Mouse (Mus musculus) adrenal gland, postnatal 36 days (tissue): ENCODE results near the gene Them7. TPM values are rescaled to one million over a fixed set of nuclear protein-coding genes. Genes with fewer than 3 reads are reported as not detected.

ENCODE experiments used
- DNase-seq, 2 experiments: peaks; one replicate each; pipeline ENCODE4 v3.0.0; 2021; ENCODE audit warnings: mixed read lengths in 1 of 2
- long read RNA-seq, 2 experiments: library from polyadenylated mRNA; stranded (forward); transcript quantifications; one replicate each; pipeline ENCODE4 v2.0.0; 2021; ENCODE audit warnings: borderline sequencing depth in 2 of 2
- total RNA-seq, 2 experiments: library from RNA; stranded (reverse); gene quantifications; 2 replicates each; pipeline ENCODE4 v1.2.3; 2021

The Them7 gene
- total RNA-seq = under 1 TPM; 0.43 to 0.66 TPM
- long read RNA-seq, experiment 1, partial matches to known transcripts = 1 of 1 reads
- long read RNA-seq, experiment 1, other reads (novel, unspliced or antisense) = 0 of 1 reads
- long read RNA-seq, experiment 2 = 0 reads

DNA sequence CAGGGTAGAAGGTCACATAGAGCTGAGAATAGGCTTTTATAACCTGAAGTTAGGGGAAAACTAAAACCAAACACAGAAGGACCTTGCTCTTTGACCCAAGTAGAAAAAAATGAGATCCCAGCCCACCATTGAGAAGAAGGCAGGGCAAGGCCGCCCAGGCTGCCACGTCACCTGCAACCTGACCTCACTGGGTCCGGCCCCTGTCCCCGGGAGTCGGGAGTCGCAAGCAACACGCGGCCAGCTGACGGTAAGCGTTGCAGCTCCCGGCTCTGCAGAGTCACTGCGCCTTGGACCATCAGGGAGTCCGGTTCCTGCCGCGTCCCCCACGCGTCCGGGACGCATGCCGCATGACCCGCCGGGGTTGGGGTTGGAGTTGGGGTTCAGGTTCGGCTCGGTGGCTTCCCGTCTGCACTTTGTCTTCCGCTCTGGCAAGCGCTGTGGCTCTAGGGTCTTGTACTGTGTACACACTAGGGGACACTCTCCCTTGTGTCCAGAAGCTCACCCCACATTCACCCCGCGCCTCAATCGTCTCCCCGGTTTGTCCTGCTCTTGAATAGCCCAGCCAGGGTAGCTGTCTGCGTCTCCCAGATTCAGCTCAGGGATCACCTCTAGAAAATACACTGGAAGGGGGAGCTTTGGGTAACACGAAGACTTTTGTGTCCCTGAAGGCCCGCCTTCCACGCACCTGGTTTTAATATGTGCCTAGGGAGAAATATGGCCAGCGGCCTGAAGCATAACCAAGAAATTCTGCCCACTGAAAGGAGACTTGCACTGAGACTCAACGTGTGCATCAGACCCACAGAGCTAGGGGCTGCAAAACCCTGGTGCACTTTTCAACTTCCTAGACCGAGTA is at the start of gene Them7:
TSS of gene Them7 (plus strand) at position 187 of the 853 bp plus-strand sequence.
- peak; percentile 74 to 79 for DNase-seq

DNA sequence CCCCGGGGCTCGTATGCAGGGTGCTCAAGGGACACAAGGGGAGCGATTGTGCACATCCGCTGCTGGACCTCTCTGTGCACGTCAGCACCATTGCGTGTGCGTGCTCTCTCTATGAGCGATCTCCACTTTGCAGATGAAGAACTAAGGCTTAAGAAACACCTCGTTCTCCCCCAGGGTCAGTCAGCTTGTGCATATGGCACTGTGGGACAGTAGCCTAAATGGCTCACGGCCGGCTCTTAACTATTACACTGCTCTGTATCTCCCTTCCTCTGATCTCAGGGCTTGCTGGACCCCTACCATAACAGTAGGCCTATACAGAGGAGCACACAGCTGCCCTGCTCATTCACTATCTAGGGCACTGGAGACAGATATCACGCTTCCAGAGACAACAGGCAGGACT is 45.2 kb upstream of the Them7 start:
- DNase-seq = no peak

DNA sequence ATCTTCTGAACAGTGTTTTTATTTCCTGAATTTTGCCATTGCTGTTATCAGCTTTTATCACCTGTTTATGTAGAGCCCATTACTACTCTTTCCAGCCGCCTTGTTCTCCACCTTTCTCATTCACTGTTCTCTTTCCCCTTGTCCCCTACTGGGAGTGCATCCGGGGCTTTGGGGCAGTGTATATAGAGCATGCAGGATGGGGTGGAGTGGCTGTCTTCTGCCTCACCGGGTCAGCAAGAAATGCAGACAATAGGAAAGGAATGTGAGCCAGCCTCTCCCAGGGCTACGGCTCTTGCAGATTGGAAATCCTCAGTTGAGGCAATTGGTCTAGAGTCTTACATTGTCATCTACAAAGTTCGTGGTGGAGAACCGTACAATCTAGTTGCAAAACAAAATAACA is 41.6 kb upstream of the Them7 start:
- no peak for DNase-seq

DNA sequence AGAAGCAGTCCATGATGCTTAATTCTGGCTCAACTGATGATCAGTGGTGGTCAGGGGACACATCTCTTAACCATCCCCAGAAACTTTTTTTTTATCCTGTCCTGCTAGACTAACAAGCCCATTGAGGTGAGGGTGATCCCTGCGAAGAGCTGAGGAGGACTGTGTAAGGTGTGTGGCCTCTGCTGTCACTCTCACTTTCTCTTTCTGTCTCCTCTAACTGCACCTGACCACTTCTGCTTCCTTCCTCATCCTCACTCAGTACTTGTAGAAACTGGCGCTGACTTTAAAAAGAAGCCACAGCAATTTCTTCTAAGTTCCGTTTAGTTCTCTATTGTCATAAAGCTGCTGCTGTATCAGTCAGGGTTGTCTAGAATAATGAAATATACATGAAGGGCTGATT is 39.0 kb upstream of the Them7 start:
- DNase-seq = no peak

DNA sequence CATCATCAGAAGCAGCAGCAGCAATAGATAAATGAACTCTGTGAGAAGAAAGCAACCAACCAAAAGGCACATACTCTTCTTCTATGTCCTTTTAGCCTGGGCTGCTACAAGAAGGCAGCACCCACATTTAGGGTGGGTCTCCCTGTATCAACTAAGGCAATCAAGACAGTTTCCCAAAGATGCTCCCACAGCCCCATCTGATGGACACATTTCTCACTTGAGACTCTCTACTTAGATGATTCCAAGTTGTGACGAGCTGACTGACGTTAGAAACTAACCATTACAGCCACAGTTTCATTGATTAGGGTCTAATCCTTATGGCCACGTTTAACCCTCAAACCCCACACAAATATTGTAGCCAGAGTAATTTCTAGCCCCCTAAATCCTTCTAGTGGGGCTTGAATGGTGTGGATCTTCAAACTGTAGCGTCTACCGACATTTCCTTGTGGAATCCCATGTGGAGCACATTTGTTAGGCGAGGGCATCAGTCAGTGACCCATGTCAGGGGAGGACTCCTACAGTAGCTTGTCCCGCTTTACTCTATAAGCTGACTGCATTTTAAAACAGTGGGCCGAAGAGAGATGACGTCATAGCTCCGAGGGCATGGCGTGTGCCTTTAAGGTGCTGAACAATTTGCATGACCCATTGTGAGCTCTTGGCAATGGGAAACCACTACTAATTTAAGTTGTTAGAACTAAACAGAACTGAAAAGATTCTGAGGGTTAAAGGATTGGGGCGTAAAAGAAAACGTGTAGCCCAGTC is 38.2 kb upstream of the Them7 start:
- no peak for DNase-seq

DNA sequence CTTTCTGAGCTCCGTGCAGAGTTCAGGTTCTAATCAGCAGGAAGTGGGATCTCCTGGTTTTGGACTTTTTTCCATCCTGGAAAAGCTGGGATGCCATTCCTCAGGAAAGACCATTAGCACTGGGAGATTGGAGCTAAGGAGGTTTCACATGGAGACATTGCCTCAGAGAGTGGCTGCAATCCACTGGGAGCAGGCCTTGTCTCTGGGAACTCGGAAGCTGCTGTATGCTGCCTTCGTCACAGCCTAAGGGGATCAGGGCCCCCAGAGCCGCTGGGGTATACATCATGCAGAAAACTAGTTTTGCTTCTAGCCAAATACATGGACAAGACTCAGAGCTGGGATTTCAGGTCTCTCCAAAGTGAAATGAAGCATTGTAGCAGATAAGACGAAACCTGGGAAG is 37.5 kb upstream of the Them7 start:
- no peak for DNase-seq

DNA sequence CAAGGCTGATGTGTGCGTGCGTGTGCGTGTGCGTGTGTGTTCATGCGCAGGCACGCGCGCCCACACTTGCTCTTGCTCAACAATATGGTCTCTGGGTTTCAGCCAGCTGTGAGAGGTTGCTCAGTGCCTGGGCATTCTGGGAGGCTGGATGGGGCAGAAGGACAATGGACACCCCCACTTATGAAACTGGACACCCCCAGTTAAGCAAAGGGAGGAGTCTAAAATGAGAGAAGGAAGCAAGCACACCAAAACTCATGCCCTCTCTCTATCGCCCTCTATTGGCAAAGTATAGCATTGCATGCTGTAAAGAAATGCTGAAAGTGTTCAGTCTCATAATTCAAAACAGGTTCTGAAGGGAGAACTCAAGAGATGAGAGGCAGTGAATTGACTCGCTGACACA is 35.9 kb upstream of the Them7 start:
- DNase-seq = no peak

DNA sequence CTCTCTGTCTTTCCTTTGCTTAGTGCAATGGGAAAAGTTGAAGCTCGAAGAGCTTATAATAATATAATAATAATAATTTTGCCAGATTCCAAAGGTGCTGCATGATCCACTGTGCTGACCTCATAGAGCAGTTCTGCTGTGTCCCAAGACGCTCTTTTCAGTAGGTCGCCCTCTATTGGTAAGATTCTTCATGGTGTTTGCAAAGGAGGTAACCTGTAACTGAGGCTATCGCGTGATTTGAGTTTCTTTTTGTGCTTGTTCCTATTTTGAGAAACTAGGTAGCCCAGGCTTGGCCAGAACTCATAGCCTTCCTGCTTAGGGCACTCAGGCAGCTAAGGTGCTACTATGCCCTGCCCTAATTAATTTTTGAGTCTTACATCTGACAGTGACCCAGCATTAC is 34.8 kb upstream of the Them7 start:
- peak in 1 of 2 experiments; percentile 32 for DNase-seq

DNA sequence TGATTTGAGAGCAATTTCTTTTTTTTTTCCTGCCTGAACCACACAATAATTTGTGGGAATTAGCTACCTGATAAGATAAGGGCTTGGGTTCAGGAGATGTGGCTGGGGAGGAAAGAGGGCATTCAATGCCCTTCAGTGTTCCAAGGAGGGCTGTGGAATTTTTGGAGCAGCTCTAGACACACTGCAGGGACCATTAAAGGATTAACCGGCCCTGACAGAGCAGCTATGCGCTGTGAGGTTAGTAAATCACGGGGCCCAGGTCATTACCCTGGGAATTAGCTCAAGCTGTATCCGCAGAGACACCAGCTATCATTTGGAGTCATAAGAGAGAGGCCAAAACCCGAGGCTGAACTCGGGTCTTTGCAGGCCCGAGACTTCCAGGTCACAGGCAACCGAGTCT is 24.0 kb upstream of the Them7 start:
- DNase-seq = no peak

DNA sequence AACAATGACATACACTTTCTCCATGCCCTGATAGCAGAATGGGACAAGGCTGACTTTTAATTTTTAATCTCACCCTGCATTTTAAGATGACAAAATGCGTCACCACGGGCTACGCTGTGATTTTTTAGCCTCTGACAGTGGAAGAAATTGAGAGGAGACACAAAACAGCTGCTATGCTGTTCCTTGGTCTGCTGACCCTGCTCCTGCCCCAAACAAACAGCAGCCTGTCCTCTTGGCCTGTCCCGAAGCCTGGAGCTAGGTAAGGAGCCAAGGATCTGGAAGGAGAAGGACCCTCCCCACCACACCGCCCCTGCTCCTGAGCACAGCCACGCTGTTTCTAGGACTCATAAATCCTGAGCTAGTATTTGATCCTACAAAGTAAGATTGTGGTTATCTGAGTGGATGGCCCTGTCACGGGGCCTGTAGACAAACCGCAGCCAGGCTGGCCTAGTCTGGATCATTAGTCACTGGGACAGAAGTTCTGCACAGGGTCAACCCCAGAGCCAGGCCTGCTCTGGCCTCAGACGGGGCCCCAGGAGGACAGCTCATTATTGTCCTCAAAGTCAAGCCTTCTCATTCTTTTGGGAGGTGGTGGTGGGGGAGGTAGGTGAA is 17.5 kb upstream of the Them7 start:
- DNase-seq = peak; percentile 41 to 46

DNA sequence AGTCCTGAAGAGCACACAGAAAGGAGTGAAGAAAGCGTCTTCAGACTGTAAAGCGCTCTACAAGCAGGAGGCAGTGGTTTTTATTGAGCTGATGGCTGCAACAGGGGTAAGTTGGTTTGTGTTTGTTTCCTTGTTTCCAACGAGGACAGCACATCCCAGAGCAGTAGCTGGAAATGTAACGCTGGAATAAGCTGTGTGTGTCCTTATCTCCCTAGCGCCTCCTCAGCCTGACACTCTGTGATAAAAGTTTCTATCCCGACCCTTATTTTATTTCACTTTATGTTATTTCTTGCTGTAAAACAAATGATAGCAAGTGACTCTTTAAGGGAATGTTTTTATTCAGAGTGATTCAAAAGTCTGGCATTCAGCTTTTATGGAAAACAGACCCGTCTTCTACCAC is 11.3 kb upstream of the Them7 start:
- DNase-seq = no peak

DNA sequence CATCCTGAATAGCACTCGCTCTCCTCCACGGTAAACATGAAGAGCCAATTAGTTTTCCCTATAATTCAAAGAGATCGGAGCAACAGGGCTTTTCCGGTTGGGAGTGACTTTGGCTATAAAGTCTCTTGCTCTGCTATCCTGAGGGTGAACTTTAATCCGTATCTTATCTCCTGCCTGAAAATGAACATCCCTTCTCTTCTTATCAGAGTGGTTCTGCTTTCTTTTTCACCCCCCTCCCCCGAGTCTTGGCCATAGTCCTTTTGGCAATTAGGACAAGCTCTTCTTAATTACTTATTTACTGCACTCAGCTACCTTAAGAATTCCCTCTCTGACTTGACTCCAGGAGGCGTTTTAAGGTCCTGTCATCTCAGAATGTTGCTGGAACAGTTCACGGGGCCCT is 8.2 kb upstream of the Them7 start:
- DNase-seq = no peak

DNA sequence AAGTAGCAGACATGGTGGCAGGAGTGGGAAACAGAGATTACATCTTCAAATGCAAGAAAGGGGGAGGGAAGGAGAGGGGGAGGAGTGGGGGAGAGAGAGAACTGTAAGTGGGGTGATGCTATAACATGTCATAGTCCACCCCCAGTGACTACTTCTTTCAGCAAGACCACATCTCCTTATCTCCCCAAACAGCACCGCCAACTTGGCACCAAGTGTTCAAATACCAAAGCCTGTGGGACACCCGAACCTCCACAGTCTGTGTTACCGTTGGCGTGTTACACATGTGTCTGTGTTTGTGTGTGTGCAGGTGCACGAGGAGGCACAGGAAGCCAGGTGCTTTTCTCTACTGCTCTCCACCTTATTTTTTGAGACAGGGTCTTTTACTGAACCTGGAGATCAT is 4.9 kb upstream of the Them7 start:
- DNase-seq = no peak

DNA sequence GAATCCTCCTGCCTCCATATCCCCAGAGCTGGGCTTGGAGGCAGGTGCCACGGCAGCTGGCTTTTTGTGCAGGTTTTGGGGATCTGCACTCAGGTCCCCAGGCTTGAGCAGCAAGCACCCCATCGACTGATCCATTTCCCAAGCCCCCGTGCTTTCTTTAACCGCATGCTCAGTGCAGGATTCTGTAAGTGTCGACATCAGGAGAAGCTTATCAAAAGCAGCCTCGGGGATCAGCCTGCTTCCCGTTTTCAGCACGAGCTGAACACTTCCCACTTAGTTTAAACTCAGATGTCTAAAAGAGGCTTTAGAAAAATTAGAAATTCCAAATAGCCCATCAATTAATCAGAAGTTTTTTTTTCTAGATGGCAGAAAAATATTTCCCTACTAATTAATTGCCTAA is 4.5 kb upstream of the Them7 start:
- no peak for DNase-seq

DNA sequence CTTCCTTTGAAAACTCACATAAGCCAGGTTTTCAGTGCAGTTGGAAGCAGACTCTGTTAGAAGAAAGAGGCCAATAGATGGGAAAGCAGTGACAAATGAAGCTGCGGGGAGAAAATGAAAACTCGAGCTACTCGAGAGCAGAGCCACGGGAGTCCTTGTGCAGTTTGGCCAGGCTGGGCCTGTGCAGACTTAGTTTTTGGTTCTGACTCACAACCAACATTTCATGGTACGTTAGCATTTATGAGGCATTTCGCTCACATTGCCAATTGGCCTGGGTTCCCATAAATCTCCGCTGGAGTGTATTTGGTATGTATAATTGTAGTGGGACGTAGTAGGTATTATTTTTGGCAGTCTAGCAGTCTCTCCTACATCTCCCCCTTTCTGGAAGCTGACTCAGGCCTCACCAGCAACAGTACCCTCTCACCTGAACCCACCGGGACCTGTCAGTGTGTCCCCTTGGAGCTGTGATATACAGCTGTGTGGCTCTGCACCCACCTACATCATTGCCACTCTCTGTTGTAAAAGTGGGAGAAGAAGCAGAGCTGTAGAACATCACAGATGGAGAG is 3.3 kb upstream of the Them7 start:
- no peak for DNase-seq

DNA sequence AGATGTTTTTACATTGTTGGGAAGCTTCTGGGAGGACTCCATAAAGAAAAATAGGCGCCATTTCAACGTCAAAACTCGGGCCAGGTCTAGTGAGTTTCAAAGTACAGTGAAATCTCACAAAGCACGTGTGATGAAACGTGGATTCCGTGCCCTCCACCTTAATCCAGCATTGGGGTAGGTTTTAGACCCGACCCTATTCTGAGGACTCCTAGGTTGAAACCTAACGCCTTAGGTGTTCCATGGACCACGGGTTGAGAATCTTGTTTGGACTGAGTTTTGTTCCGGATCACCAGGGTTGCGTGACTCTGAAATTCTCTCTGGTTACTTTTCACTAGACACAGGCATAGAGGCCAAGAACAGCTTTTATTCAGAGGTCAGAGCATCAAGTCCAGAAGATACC is 514 bp upstream of the Them7 start:
- no peak for DNase-seq

DNA sequence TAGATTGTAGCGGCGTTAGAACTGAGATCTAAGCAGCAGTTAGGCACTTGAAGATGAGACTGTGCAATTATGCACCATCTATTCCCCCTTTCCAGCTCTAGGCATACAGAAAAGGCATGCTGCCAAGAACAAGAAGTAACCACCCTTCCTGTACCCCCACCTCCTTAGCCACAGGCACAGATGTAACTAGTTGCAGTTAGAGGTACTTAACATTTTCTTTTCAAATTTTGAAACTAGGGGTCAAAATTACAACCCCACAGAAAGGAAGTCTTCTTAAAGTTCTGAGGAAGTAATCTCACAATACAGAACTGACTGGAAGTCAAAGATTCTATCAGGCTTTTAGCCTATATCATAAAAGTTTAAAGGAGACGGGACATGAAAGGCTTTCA is 861 bp downstream of the Them7 start:
- DNase-seq = no peak

DNA sequence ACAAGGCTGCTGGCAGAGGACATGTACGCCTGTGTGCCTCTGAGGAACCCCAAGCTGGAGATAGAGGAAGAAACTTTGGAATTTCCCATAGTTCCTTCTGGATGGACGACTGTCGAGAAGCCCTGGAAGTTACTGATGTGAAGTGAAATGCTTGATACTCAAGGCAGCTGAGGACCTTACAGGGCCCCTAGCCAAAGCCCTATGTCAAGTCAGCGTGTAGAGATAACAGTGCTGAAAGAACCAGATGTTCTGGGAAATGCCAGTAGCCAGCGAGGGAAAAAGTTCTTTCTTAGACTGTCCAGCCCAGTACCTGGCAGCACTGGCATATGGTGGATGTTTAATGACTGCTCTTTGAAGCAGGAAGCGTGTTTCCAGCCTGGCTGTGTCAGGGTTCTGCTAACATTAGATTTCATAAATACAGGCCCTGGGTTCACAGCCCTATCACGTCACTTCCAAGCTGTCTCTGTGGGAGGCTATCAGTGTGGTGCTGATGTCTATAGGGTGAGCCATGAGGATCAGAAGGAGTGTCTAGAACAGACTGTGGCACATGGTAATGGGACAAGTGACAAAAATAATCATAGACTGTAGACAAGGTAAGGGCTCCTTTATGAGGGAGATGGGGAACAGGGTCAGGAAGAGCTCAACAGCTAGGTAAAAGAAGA is 2.3 kb downstream of the Them7 start:
- DNase-seq = no peak

DNA sequence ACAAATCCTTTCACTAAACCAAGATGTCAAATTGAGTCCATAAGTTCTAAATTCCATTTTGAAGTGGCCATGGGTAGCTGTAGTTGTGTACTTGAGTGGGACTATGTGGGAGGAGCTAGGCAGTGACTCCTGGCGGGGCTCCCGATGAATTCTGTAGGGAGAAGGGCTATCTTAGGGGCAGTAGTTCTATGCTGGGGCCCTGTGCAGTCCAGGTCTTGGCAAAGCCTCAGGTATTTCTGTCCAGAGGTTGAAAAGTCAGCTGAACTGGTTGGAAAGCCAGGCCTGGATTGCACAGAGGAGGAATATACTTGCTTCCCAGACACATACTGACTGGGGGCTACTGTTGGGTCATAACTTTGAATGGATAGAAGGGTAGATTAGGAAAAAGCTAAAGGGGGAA is 4.3 kb downstream of the Them7 start:
- DNase-seq = peak in 1 of 2 experiments; percentile 35

DNA sequence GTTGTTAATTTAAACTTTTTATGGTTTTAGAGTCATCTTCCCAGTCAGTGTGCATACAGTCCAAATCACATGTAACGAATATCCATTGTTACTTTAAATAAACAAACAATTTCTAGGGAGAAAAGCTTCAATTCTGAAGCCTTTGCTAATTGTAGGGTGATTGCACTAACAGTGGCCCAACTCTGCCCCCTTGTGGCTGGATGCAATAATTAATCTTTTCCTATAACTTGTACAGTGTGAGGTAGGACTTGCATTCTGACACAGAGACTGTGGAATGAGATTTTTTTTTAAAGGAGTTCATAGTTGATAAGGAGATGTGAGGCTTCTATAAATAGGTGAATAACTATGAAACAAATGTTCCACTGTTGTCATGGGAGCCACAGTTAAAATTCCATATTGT is 6.2 kb downstream of the Them7 start:
- peak; percentile 71 to 80 for DNase-seq

DNA sequence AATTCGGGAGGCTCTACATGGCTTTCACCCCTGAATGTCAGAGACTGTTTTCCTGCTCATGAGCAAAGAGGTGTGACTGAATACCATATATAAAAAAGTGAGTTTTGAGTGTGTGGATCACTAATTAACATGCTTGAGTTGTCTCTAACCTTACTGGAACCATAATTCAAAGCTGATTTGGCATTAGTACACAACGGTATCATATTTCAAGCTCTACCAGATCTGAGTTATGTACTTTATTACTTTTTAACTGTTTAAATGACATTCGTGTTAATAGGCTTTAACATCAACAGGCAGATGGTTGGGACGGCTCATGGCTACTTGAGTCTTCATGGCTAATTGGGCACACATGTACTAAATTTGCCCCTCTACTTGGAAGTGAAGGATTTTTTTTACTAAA is 8.3 kb downstream of the Them7 start:
- DNase-seq = no peak

DNA sequence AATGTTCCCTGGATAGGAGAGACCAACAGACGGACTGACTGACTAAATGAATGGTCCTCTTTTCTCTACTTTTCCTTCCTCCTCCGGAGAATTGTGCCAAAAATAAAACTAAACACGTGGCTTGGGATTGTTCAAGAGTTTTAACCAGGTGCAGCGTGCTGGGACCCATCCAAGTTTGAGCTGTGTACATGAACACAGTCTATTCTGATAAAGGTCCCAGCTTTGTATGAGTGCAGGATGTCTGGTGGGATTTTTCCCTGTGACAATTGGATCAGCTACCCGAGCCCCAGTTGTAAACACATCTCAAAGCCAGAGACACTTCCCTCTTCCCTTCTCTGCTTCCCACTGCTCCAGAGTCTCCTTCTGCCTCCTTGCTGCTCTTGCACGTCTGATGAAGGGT is 10.2 kb downstream of the Them7 start:
- no peak for DNase-seq
